Mouse (Mus musculus) liver, postnatal 0 days (tissue): ENCODE measurements around the gene Tmem107. TPM values are rescaled to one million over a fixed set of nuclear protein-coding genes. Genes with fewer than 3 reads are reported as not detected.

Experiments used
- ATAC-seq: fragments of 200-750 bp; cut with Nextera tagmentation; 2 replicates; pipeline ENCODE4 v1.8.0; 2017; ENCODE audit warnings: mild to moderate bottlenecking, moderate library complexity
- DNase-seq: peaks from one replicate; pipeline ENCODE4 v3.0.0-alpha.2; 2016
- H3K27ac ChIP-seq: fragments of 300-500 bp; sonication (generic); 2 replicates; pipeline ENCODE4 v1.5.1; 2014; ENCODE audit warnings: antibody characterized with exemption, moderate library complexity, mild to moderate bottlenecking, low read depth
- H3K27me3 ChIP-seq: fragments of 300-500 bp; sonication (generic); 2 replicates; pipeline ENCODE4 v1.6.1; 2014; ENCODE audit warnings: low read length, control low read depth, mixed read lengths; ENCODE audit not compliant: insufficient read depth
- H3K36me3 ChIP-seq: fragments of 300-500 bp; sonication (generic); replicated peaks from 2 replicates; pipeline ENCODE4 v1.6.1; 2014; ENCODE audit warnings: mild to moderate bottlenecking, control low read depth, low read length, moderate library complexity, mixed read lengths; ENCODE audit not compliant: insufficient read depth
- H3K4me1 ChIP-seq: fragments of 300-500 bp; sonication (generic); 2 replicates; pipeline ENCODE4 v1.6.1; 2014; ENCODE audit warnings: antibody characterized with exemption, mild to moderate bottlenecking, control low read depth; ENCODE audit not compliant: insufficient read depth
- H3K4me2 ChIP-seq: fragments of 300-500 bp; sonication (generic); 2 replicates; pipeline ENCODE4 v1.6.1; 2014; ENCODE audit warnings: low read depth, mild to moderate bottlenecking, low read length, moderate library complexity, mixed read lengths
- H3K4me3 ChIP-seq: fragments of 300-500 bp; sonication (generic); 2 replicates; pipeline ENCODE4 v1.5.1; 2014; ENCODE audit warnings: low read depth, low read length
- H3K9ac ChIP-seq: fragments of 300-500 bp; sonication (generic); replicated peaks from 2 replicates; pipeline ENCODE4 v1.6.1; 2014; ENCODE audit warnings: mild to moderate bottlenecking, moderate library complexity
- H3K9me3 ChIP-seq: fragments of 300-500 bp; sonication (generic); 2 replicates; pipeline ENCODE4 v1.6.1; 2016; ENCODE audit warnings: mild to moderate bottlenecking, control low read depth, low read length, mixed read lengths
- CTCF ChIP-seq: sonication (generic); IDR thresholded peaks from 2 replicates; pipeline ENCODE4 v1.5.1; 2016; ENCODE audit warnings: antibody characterized with exemption, low read depth
- EP300 ChIP-seq: IDR thresholded peaks from 2 replicates; pipeline ENCODE4 v1.6.1; 2016; ENCODE audit warnings: antibody characterized with exemption, low read depth, mild to moderate bottlenecking
- WGBS: fragments of 180-500 bp; shearing (Covaris S2); extraction: QIAGEN DNeasy Blood & Tissue Kit; methylation state at CpG from one replicate; pipeline ENCODE4 v1.1.7; 2014; ENCODE audit not compliant: insufficient replicate concordance; 5-methylcytosine and 5-hydroxymethylcytosine counted together
- polyA plus RNA-seq: library from polyadenylated mRNA; unstranded; fragments of >200 nt; fragmentation: Nextera tagmentation; extraction: Ambion mirVana; gene quantifications from 2 replicates; pipeline ENCODE4 v1.2.1, GENCODE M21; 2015

Tmem107 gene
- polyA plus RNA-seq, 1 experiment from 2014 or later, result 13.0 TPM

DNA sequence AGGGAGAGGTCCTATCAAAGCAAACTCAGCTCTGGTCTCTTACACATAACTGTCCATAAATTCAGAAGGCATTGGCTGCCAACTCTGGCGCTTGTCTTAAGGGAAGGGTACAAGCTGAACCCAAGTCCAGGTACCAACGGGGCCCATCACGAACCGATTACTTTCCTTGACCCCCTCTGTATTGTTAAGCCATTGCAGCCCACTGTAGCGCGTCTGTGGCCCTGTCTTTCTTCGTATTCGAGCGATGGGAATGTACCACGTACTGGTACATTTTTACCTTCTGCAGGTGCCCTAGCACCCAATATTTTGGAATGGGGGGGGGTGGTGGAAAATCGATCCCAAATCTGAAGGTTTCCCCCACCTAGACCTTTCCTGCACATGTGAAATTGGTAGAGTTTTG, 1.6 kb downstream of the Tmem107 start:
- 82% methylated on average over 11 of the region's 11 CpGs for WGBS
- H3K9ac ChIP-seq, result no peak overlapping the region; the same call in 1 of the 2 replicates
- DNase-seq, result no peak

GRCm38 (mm10) chr11:69072666-69073064, 2.1 kb downstream of the Tmem107 start:
- H3K27me3 ChIP-seq, result no peaks in the 10 kb centered on the region
- H3K9ac ChIP-seq, result peak overlapping the region; percentile 78
- no peak for DNase-seq
- peaks cover 33% of the 10 kb centered on the region for H3K4me1 ChIP-seq
- H3K9me3 ChIP-seq, result no peaks in the 10 kb centered on the region
- TF ChIP-seq EP300 (no peak), CTCF (no peak)
- H3K4me3 ChIP-seq, result peak overlapping the region; percentile 27
- WGBS, result 17% methylated on average over 9 of the region's 9 CpGs
- peak overlapping the region; percentile 79 for H3K27ac ChIP-seq
- ATAC-seq, result no peak
- peak overlapping the region; percentile 72 for H3K4me2 ChIP-seq
- H3K36me3 ChIP-seq, result no peaks in the 10 kb centered on the region

More for the DNA sequence above, 1.6 kb downstream of the Tmem107 start:
- H3K4me3 ChIP-seq, result no peak overlapping the region
- peaks cover 37% of the 10 kb centered on the region for H3K4me1 ChIP-seq
- TF ChIP-seq CTCF (no peak), EP300 (no peak)
- H3K4me2 ChIP-seq, result peak overlapping the region; percentile 72
- H3K27ac ChIP-seq, result peak overlapping the region; percentile 79
- H3K27me3 ChIP-seq, result no peaks in the 10 kb centered on the region
- no peak for ATAC-seq
- no peaks in the 10 kb centered on the region for H3K9me3 ChIP-seq
- no peaks in the 10 kb centered on the region for H3K36me3 ChIP-seq

GRCm38 (mm10) chr11:69073065-69073888, 2.7 kb downstream of the Tmem107 start:
- TF ChIP-seq CTCF, result peak; percentile 26
- TF ChIP-seq EP300, result peak; percentile 80
- WGBS, result under 1% methylated on average over 14 of the region's 14 CpGs
- Histone ChIP-seq H3K4me1 (peaks cover 34% of the 10 kb centered on the region), H3K4me2 (peak overlapping the region; percentile 72), H3K4me3 (peak overlapping the region; percentile 27), H3K36me3 (no peaks in the 10 kb centered on the region), H3K27ac (peak overlapping the region; percentile 95), H3K9ac (peak overlapping the region; percentile 78), H3K9me3 (no peaks in the 10 kb centered on the region), H3K27me3 (no peaks in the 10 kb centered on the region)
- ATAC-seq (peak; percentile 84), DNase-seq (peak; percentile 82)

GRCm38 (mm10) chr11:69073951-69074775, 3.6 kb downstream of the Tmem107 start:
- Histone ChIP-seq H3K27ac (peak overlapping the region; percentile 95), H3K4me1 (peaks cover 38% of the 10 kb centered on the region), H3K9ac (peak overlapping the region; percentile 78), H3K4me2 (no peak overlapping the region), H3K27me3 (no peaks in the 10 kb centered on the region), H3K36me3 (no peaks in the 10 kb centered on the region), H3K9me3 (no peaks in the 10 kb centered on the region), H3K4me3 (no peak overlapping the region)
- DNase-seq (no peak), ATAC-seq (no peak)
- no peak for TF ChIP-seq CTCF
- TF ChIP-seq EP300, result no peak
- 57% methylated on average over 6 of the region's 6 CpGs for WGBS

- no peak overlapping the region for H3K4me2 ChIP-seq
- H3K4me1 ChIP-seq, result peaks cover 38% of the 10 kb centered on the region
- no peak for TF ChIP-seq CTCF
- TF ChIP-seq EP300, result no peak
- DNase-seq, result no peak
- no peaks in the 10 kb centered on the region for H3K9me3 ChIP-seq
- H3K27me3 ChIP-seq, result no peaks in the 10 kb centered on the region
- H3K9ac ChIP-seq, result no peak overlapping the region
- no peak overlapping the region for H3K4me3 ChIP-seq
- no peaks in the 10 kb centered on the region for H3K36me3 ChIP-seq
- 66% methylated on average over 2 of the region's 2 CpGs for WGBS
- no peak for ATAC-seq
- 0 out of 2 replicates have a peak overlapping the region, but pooled peaks have one; percentile 30 for H3K27ac ChIP-seq
These were observed 4.1 kb downstream of the Tmem107 start for GRCm38 (mm10) chr11:69074776-69075069.

DNA sequence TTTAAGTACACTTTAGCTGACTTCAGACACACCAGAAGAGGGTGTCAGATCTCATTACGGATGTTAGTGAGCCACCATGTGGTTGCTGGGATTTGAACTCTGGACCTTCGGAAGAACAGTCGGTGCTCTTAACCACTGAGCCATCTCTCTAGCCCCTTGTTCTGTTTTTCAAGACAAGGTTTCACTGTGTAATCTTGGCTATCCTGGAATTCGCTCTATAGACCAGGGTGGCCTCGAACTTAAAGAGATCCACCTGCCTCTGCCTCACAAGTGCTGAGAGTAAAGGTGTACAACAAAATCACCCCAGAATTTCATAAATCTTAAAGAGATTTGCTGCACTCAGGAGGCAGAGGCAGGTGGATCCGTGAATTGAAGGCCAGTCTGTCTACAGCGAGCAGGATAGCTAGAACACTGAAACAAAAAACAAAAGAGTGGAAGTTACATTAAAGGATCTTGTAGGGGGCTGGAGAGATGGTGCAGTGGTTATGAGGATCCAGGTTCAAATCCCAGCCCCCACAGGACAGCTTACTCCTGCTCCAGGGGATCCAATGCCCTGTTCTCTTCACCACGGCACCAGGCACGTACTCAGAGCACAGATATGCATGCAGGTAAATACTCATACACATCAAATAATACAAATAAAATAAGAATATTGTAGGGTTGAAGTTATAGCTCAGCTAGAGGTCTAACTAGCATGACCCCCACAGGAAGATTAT, 5.3 kb downstream of the Tmem107 start:
- Histone ChIP-seq H3K4me2 (no peak overlapping the region), H3K4me3 (no peak overlapping the region), H3K36me3 (no peaks in the 10 kb centered on the region), H3K9me3 (no peaks in the 10 kb centered on the region), H3K27me3 (no peaks in the 10 kb centered on the region), H3K4me1 (peaks cover 33% of the 10 kb centered on the region), H3K9ac (no peak overlapping the region), H3K27ac (no peak overlapping the region)
- TF ChIP-seq CTCF (no peak), EP300 (no peak)
- ATAC-seq (no peak), DNase-seq (no peak)
- 55% methylated on average over 8 of the region's 9 CpGs for WGBS
